Mouse (Mus musculus): Measurements from ENCODE around the gene Pabpc6. TPM values are rescaled to one million over a fixed set of nuclear protein-coding genes. Genes with fewer than 3 reads are reported as not detected.

The Pabpc6 gene
- not detected in 2 replicates for total RNA-seq (2014; rRNA removed)
- not detected in 2 replicates for polyA plus RNA-seq (2012; rRNA removed)

DNA sequence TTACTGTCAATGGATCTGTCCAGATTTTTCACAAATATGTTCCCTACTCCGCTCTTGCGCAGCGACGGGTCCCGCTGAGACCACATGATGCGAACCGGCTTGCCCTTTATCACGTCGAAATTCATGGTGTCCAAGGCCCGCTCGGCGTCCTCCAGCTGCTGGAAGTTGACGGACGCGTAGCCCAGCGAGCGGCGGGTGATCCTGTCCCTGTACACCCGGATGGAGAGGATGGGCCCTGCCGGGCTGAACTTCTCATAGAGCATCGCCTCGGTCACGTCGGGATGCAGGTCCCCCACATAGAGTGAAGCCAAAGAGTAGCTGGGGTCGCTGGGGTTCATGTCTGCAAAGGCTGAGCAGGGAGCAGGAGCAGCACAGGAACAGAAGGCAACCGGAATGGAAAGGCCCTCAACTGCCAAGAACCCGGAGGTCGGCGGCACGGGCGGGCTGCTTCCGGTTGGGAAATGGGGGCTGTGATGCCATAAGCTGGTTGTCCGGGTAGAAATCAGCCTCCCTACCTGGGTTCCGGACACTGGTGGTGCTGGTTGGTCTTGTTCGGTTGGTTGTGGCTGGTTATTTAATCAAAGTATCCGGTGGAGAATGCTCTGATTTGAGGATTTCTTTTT lies at the start of gene Pabpc6:
Pabpc6 (minus strand) TSS at position 435 of the 623 bp plus-strand sequence.
- Histone ChIP-seq H3K27ac (replicated peaks; ENCODE audit: insufficient read depth, low read depth, low read length) (no peak within 1 kb of the TSS), H3K9ac (ENCODE audit: low read depth, low read length) (no peak within 1 kb of the TSS), H3K79me2 (ENCODE audit: control insufficient read depth, insufficient read depth, low read length) (no peaks in the 10 kb centered on the region), H3K4me1 (ENCODE audit: control insufficient read depth, insufficient read depth, low read length) (no peaks in the 10 kb centered on the region), H3K4me3 (ENCODE audit: insufficient read depth, low read depth, low read length) (no peak within 1 kb of the TSS), H3K27me3 (ENCODE audit: control insufficient read depth, insufficient read depth, low read length) (no peaks in the 10 kb centered on the region), H3K36me3 (ENCODE audit: control insufficient read depth, insufficient read depth, low read length) (no peaks in the 10 kb centered on the region)
- DNase-seq (ENCODE audit: extremely low read depth, low read depth, low spot score) = no peak
- TF ChIP-seq CTCF (IDR thresholded peaks at IDR 0.05; ENCODE audit: low read depth, low read length) = no peak
- TF ChIP-seq POLR2A (IDR thresholded peaks at IDR 0.05; ENCODE audit: extremely low read depth, insufficient read depth, low read length) = no peak
- WGBS = 92% methylated on average over 36 of the region's 36 CpGs

- no peak overlapping the region for H3K27ac ChIP-seq (replicated peaks; ENCODE audit: insufficient read depth, low read depth, low read length)
- TF ChIP-seq POLR2A (IDR thresholded peaks at IDR 0.05; ENCODE audit: extremely low read depth, insufficient read depth, low read length) (no peak), CTCF (IDR thresholded peaks at IDR 0.05; ENCODE audit: low read depth, low read length) (no peak)
- WGBS = 76% methylated on average over 6 of the region's 6 CpGs
- DNase-seq (ENCODE audit: extremely low read depth, low read depth, low spot score) = no peak
- no peak overlapping the region for H3K4me3 ChIP-seq (ENCODE audit: insufficient read depth, low read depth, low read length)
- H3K36me3 ChIP-seq (ENCODE audit: control insufficient read depth, insufficient read depth, low read length) = no peaks in the 10 kb centered on the region
- H3K27me3 ChIP-seq (ENCODE audit: control insufficient read depth, insufficient read depth, low read length) = 0 out of 2 replicates have a peak, but pooled peaks cover 2% of the 10 kb centered on the region
- no peak overlapping the region for H3K9ac ChIP-seq (ENCODE audit: low read depth, low read length)
- no peaks in the 10 kb centered on the region for H3K4me1 ChIP-seq (ENCODE audit: control insufficient read depth, insufficient read depth, low read length)
- H3K79me2 ChIP-seq (ENCODE audit: control insufficient read depth, insufficient read depth, low read length) = no peaks in the 10 kb centered on the region
Measured at GRCm38 (mm10) chr17:9710910-9711309, 41.4 kb upstream of the Pabpc6 start.

GRCm38 (mm10) chr17:9708888-9709287 lies 39.4 kb upstream of the Pabpc6 start:
- Histone ChIP-seq H3K4me3 (ENCODE audit: insufficient read depth, low read depth, low read length) (no peak overlapping the region), H3K27ac (replicated peaks; ENCODE audit: insufficient read depth, low read depth, low read length) (no peak overlapping the region), H3K79me2 (ENCODE audit: control insufficient read depth, insufficient read depth, low read length) (no peaks in the 10 kb centered on the region), H3K36me3 (ENCODE audit: control insufficient read depth, insufficient read depth, low read length) (no peaks in the 10 kb centered on the region), H3K4me1 (ENCODE audit: control insufficient read depth, insufficient read depth, low read length) (no peaks in the 10 kb centered on the region), H3K9ac (ENCODE audit: low read depth, low read length) (no peak overlapping the region), H3K27me3 (ENCODE audit: control insufficient read depth, insufficient read depth, low read length) (0 out of 2 replicates have a peak, but pooled peaks cover 2% of the 10 kb centered on the region)
- 91% methylated on average over 3 of the region's 3 CpGs for WGBS
- DNase-seq (ENCODE audit: extremely low read depth, low read depth, low spot score) = no peak
- TF ChIP-seq POLR2A (IDR thresholded peaks at IDR 0.05; ENCODE audit: extremely low read depth, insufficient read depth, low read length) = no peak
- no peak for TF ChIP-seq CTCF (IDR thresholded peaks at IDR 0.05; ENCODE audit: low read depth, low read length)

GRCm38 (mm10) chr17:9707356-9707755 lies 37.8 kb upstream of the Pabpc6 start:
- 0 out of 2 replicates have a peak, but pooled peaks cover 2% of the 10 kb centered on the region for H3K27me3 ChIP-seq (ENCODE audit: control insufficient read depth, insufficient read depth, low read length)
- no peak for DNase-seq (ENCODE audit: extremely low read depth, low read depth, low spot score)
- H3K9ac ChIP-seq (ENCODE audit: low read depth, low read length) = no peak overlapping the region
- TF ChIP-seq POLR2A (IDR thresholded peaks at IDR 0.05; ENCODE audit: extremely low read depth, insufficient read depth, low read length) (no peak), CTCF (IDR thresholded peaks at IDR 0.05; ENCODE audit: low read depth, low read length) (no peak)
- H3K4me3 ChIP-seq (ENCODE audit: insufficient read depth, low read depth, low read length) = no peak overlapping the region
- H3K4me1 ChIP-seq (ENCODE audit: control insufficient read depth, insufficient read depth, low read length) = no peaks in the 10 kb centered on the region
- no peaks in the 10 kb centered on the region for H3K79me2 ChIP-seq (ENCODE audit: control insufficient read depth, insufficient read depth, low read length)
- H3K27ac ChIP-seq (replicated peaks; ENCODE audit: insufficient read depth, low read depth, low read length) = no peak overlapping the region
- 87% methylated on average over 1 of the region's 1 CpGs for WGBS
- H3K36me3 ChIP-seq (ENCODE audit: control insufficient read depth, insufficient read depth, low read length) = no peaks in the 10 kb centered on the region

DNA sequence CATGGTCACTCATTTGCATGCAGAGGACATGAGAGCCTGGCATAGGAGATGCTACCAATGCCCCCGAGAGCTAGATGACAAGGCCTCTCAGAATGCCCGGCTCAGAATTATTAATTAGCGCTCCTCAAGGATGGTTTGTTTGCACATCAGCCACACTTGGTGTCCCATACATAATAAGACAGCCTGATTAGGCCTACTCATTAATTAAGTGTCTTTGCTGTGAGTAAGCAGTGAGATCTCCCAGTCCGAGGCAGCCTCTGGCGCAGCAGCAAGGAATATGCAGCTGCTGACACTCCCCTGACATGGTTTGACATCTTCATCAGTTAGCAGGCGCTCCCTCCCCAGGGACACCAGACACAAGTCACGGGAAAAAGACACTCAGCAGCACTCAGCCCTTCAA lies 28.2 kb upstream of the Pabpc6 start:
- WGBS = 77% methylated on average over 7 of the region's 7 CpGs

DNA sequence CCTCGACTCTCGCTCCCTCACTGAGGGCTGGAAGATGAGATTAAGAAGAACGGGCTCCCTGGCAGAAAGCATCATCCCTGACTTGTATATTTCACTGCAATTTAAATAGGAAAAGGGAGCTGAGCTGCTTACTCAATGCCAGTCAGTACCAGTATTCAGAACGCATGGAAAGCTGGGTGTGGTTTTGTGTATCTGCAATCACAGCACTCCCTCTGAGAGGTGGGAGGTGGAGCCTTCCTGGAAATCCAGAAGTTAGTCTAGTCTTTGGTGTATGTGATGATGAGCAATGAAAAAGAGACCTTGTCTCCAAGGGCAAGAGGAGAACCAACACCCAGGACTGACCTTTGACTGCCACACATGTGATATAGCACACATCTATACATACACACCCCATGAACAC lies 21.7 kb upstream of the Pabpc6 start:
- Histone ChIP-seq H3K9ac (ENCODE audit: low read depth, low read length) (no peak overlapping the region), H3K27ac (replicated peaks; ENCODE audit: insufficient read depth, low read depth, low read length) (no peak overlapping the region), H3K4me1 (ENCODE audit: control insufficient read depth, insufficient read depth, low read length) (no peaks in the 10 kb centered on the region), H3K4me3 (ENCODE audit: insufficient read depth, low read depth, low read length) (no peak overlapping the region), H3K79me2 (ENCODE audit: control insufficient read depth, insufficient read depth, low read length) (no peaks in the 10 kb centered on the region), H3K27me3 (ENCODE audit: control insufficient read depth, insufficient read depth, low read length) (no peaks in the 10 kb centered on the region; the same call in 1 of the 2 replicates), H3K36me3 (ENCODE audit: control insufficient read depth, insufficient read depth, low read length) (no peaks in the 10 kb centered on the region)
- TF ChIP-seq CTCF (IDR thresholded peaks at IDR 0.05; ENCODE audit: low read depth, low read length) = no peak
- no peak for TF ChIP-seq POLR2A (IDR thresholded peaks at IDR 0.05; ENCODE audit: extremely low read depth, insufficient read depth, low read length)
- DNase-seq (ENCODE audit: extremely low read depth, low read depth, low spot score) = no peak
- 62% methylated on average over 4 of the region's 4 CpGs for WGBS

More for the DNA sequence above, 28.2 kb upstream of the Pabpc6 start:
- no peak for TF ChIP-seq POLR2A (IDR thresholded peaks at IDR 0.05; ENCODE audit: extremely low read depth, insufficient read depth, low read length)
- TF ChIP-seq CTCF (IDR thresholded peaks at IDR 0.05; ENCODE audit: low read depth, low read length) = no peak
- Histone ChIP-seq H3K79me2 (ENCODE audit: control insufficient read depth, insufficient read depth, low read length) (no peaks in the 10 kb centered on the region), H3K27me3 (ENCODE audit: control insufficient read depth, insufficient read depth, low read length) (no peaks in the 10 kb centered on the region), H3K4me1 (ENCODE audit: control insufficient read depth, insufficient read depth, low read length) (no peaks in the 10 kb centered on the region), H3K36me3 (ENCODE audit: control insufficient read depth, insufficient read depth, low read length) (no peaks in the 10 kb centered on the region), H3K4me3 (ENCODE audit: insufficient read depth, low read depth, low read length) (no peak overlapping the region), H3K27ac (replicated peaks; ENCODE audit: insufficient read depth, low read depth, low read length) (no peak overlapping the region), H3K9ac (ENCODE audit: low read depth, low read length) (no peak overlapping the region)
- DNase-seq (ENCODE audit: extremely low read depth, low read depth, low spot score) = no peak

Measured in liver, adult 2 months (tissue).